Comparison of ENCODE assay signal across 8 mouse cellular contexts in genomic region chr10:128058184-128058583, GRCm38 (mm10). TPM values are rescaled to one million over a fixed set of nuclear protein-coding genes. Genes with fewer than 3 reads are reported as not detected.
DNase-seq lines count a peak whose midpoint lies in the region; ATAC-seq and TF ChIP-seq lines count a peak whose summit lies in the region.

No protein-coding gene starts in this region.

- H3K36me3 ChIP-seq in limb, embryonic 12.5 days: peaks cover 15% of the 10 kb centered on the region; the same call in 1 of the 2 replicates

- H3K4me2 ChIP-seq in limb, embryonic 12.5 days: peak overlapping the region; percentile 83

- no peaks in the 10 kb centered on the region for H3K9me3 ChIP-seq in limb, embryonic 12.5 days

- H3K9ac ChIP-seq in limb, embryonic 12.5 days (replicated peaks): peak overlapping the region; percentile 95

- ATAC-seq in erythroblast, adult 5-6 weeks (replicated peaks; ENCODE audit: low FRiP score, poor library complexity, severe bottlenecking): peak; percentile 24
- ATAC-seq in limb, embryonic 12.5 days (ENCODE audit: insufficient number of reproducible peaks, insufficient read depth, low FRiP score, low TSS enrichment, low read depth): peak; percentile 4; the same call in 1 of the 2 replicates

- H3K4me3 ChIP-seq in lung, adult 2 months (replicated peaks; ENCODE audit: extremely low read depth, low read depth, low read length): peak overlapping the region; percentile 95
- H3K4me3 ChIP-seq in limb, embryonic 12.5 days (replicated peaks): peak overlapping the region; percentile 96
- H3K4me3 ChIP-seq in olfactory bulb, adult 2 months (ENCODE audit: insufficient read depth, low read depth, low read length): peak overlapping the region; percentile 65

- no peak for DNase-seq in lung, adult 2 months
- DNase-seq in lung, postnatal 10 days: no peak
- DNase-seq in MN1 (ENCODE audit: low spot score): no peak
- no peak for DNase-seq in retina, embryonic 14.5 days (ENCODE audit: low spot score)
- DNase-seq in adipocyte (ENCODE audit: low spot score): no peak

- H3K27me3 ChIP-seq in limb, embryonic 12.5 days: no peaks in the 10 kb centered on the region

- H3K4me1 ChIP-seq in lung, adult 2 months (ENCODE audit: control insufficient read depth, insufficient read depth, low read length): peaks cover 12% of the 10 kb centered on the region
- H3K4me1 ChIP-seq in limb, embryonic 12.5 days (replicated peaks): peaks cover 16% of the 10 kb centered on the region
- H3K4me1 ChIP-seq in olfactory bulb, adult 2 months (ENCODE audit: control insufficient read depth, insufficient read depth, low read length): peaks cover 5% of the 10 kb centered on the region; the same call in 1 of the 2 replicates

- H3K27ac ChIP-seq in limb, embryonic 12.5 days: peak overlapping the region; percentile 99
- peak overlapping the region; percentile 89 for H3K27ac ChIP-seq in olfactory bulb, adult 2 months (ENCODE audit: insufficient read depth, low read depth, low read length)

- no peak for TF ChIP-seq POLR2A in lung, adult 2 months (IDR thresholded peaks at IDR 0.05; ENCODE audit: borderline replicate concordance, extremely low read depth, low read depth, low read length)
- TF ChIP-seq POLR2A in olfactory bulb, adult 2 months (IDR thresholded peaks at IDR 0.05; ENCODE audit: insufficient read depth, low read depth, low read length): no peak

- WGBS in lung, adult 2 months: under 1% methylated on average over 18 of the region's 18 CpGs
- WGBS in limb, embryonic 12.5 days: 1% methylated on average over 18 of the region's 18 CpGs
- under 1% methylated on average over 18 of the region's 18 CpGs for WGBS in olfactory bulb, adult 2 months

- no peak for TF ChIP-seq CTCF in lung, adult 2 months (IDR thresholded peaks at IDR 0.05; ENCODE audit: insufficient read depth, low read length)
- no peak for TF ChIP-seq CTCF in olfactory bulb, adult 2 months (IDR thresholded peaks at IDR 0.05; ENCODE audit: insufficient read depth, low read depth, low read length)

RNA-seq across cellular contexts. Expression of gene Ptges3, which starts 0.6 kb away (rescaled TPM):
- polyA plus RNA-seq in lung, adult 2 months (2012; rRNA removed): 43.8 and 84.2 TPM in 2 replicates
- total RNA-seq in erythroblast, adult 5-6 weeks (2015; ENCODE audit: low replicate concordance): 44.0 and 46.6 TPM in 2 replicates
- total RNA-seq in erythroblast, adult 5-6 weeks (2017; ENCODE audit: low replicate concordance): 65.1 and 65.8 TPM in 2 replicates
- 567 and 594 TPM in 2 replicates for polyA plus RNA-seq in limb, embryonic 12.5 days (2016; fragmentation: Nextera tagmentation; extraction: Ambion mirVana)
- polyA plus RNA-seq in olfactory bulb, adult 2 months (2012; ENCODE audit: insufficient read depth, insufficient read length, low replicate concordance, missing spikeins): not detected in 2 replicates

RNA-seq across cellular contexts. Expression of gene Naca, which starts 22.8 kb away (rescaled TPM):
- polyA plus RNA-seq in lung, adult 2 months (2012; rRNA removed): 102 and 113 TPM in 2 replicates
- total RNA-seq in erythroblast, adult 5-6 weeks (2015; ENCODE audit: low replicate concordance): 219 and 262 TPM in 2 replicates
- 350 and 361 TPM in 2 replicates for total RNA-seq in erythroblast, adult 5-6 weeks (2017; ENCODE audit: low replicate concordance)
- polyA plus RNA-seq in limb, embryonic 12.5 days (2016; fragmentation: Nextera tagmentation; extraction: Ambion mirVana): 916 and 923 TPM in 2 replicates
- not detected in 2 replicates for polyA plus RNA-seq in olfactory bulb, adult 2 months (2012; ENCODE audit: insufficient read depth, insufficient read length, low replicate concordance, missing spikeins)

RNA-seq across cellular contexts. Expression of gene Atp5b, which starts 24.9 kb away (rescaled TPM):
- polyA plus RNA-seq in lung, adult 2 months (2012; rRNA removed): 1,519 and 1,632 TPM in 2 replicates
- 477 and 544 TPM in 2 replicates for total RNA-seq in erythroblast, adult 5-6 weeks (2015; ENCODE audit: low replicate concordance)
- total RNA-seq in erythroblast, adult 5-6 weeks (2017; ENCODE audit: low replicate concordance): 410 and 537 TPM in 2 replicates
- polyA plus RNA-seq in limb, embryonic 12.5 days (2016; fragmentation: Nextera tagmentation; extraction: Ambion mirVana): 2,018 and 2,026 TPM in 2 replicates
- polyA plus RNA-seq in olfactory bulb, adult 2 months (2012; ENCODE audit: insufficient read depth, insufficient read length, low replicate concordance, missing spikeins): 323 and 1,263 TPM in 2 replicates

RNA-seq across cellular contexts. Expression of gene Baz2a, which starts 33.2 kb away (rescaled TPM):
- 26.9 and 40.7 TPM in 2 replicates for polyA plus RNA-seq in lung, adult 2 months (2012; rRNA removed)
- 80.3 and 86.5 TPM in 2 replicates for total RNA-seq in erythroblast, adult 5-6 weeks (2015; ENCODE audit: low replicate concordance)
- total RNA-seq in erythroblast, adult 5-6 weeks (2017; ENCODE audit: low replicate concordance): 71.0 and 73.5 TPM in 2 replicates
- 8.6 and 9.5 TPM in 2 replicates for polyA plus RNA-seq in limb, embryonic 12.5 days (2016; fragmentation: Nextera tagmentation; extraction: Ambion mirVana)
- polyA plus RNA-seq in olfactory bulb, adult 2 months (2012; ENCODE audit: insufficient read depth, insufficient read length, low replicate concordance, missing spikeins): 53.8 and 199 TPM in 2 replicates

RNA-seq across cellular contexts. Expression of gene Prim1, which starts 43.2 kb away (rescaled TPM):
- polyA plus RNA-seq in lung, adult 2 months (2012; rRNA removed): 1.4 and 2.3 TPM in 2 replicates
- 37.6 and 56.5 TPM in 2 replicates for total RNA-seq in erythroblast, adult 5-6 weeks (2015; ENCODE audit: low replicate concordance)
- total RNA-seq in erythroblast, adult 5-6 weeks (2017; ENCODE audit: low replicate concordance): 44.7 and 56.1 TPM in 2 replicates
- 102 and 104 TPM in 2 replicates for polyA plus RNA-seq in limb, embryonic 12.5 days (2016; fragmentation: Nextera tagmentation; extraction: Ambion mirVana)
- not detected in 2 replicates for polyA plus RNA-seq in olfactory bulb, adult 2 months (2012; ENCODE audit: insufficient read depth, insufficient read length, low replicate concordance, missing spikeins)
